Mouse (Mus musculus) liver, embryonic 11.5 days (tissue): ENCODE measurements at regions not wholly inside any gene's neighbourhood (a gene's known extent, or its start where the extent isn't known, plus 50 kb on each side); places are given as distances from the start of the nearest gene placed in this dataset.

Source experiments
- ATAC-seq: fragments of 200-750 bp; cut with Nextera tagmentation; replicated peaks from 2 replicates; pipeline ENCODE4 v1.8.0; 2017; ENCODE audit warnings: moderate number of reproducible peaks, mild to moderate bottlenecking, moderate TSS enrichment, moderate library complexity; ENCODE audit not compliant: low FRiP score
- DNase-seq: peaks from one replicate; pipeline ENCODE4 v3.0.0-alpha.2; 2017; ENCODE audit warnings: low spot score
- H3K27ac ChIP-seq: fragments of 300-500 bp; sonication (generic); 2 replicates; pipeline ENCODE4 v1.5.1; 2014; ENCODE audit warnings: mild to moderate bottlenecking, low read depth, low read length, control low read depth
- H3K27me3 ChIP-seq: fragments of 300-500 bp; sonication (generic); replicated peaks from 2 replicates; pipeline ENCODE4 v1.6.1; 2014; ENCODE audit warnings: low read length, mixed read lengths; ENCODE audit not compliant: control insufficient read depth, insufficient read depth
- H3K36me3 ChIP-seq: fragments of 300-500 bp; sonication (generic); 2 replicates; pipeline ENCODE4 v1.6.1; 2014; ENCODE audit warnings: mild to moderate bottlenecking, low read length, moderate library complexity, mixed read lengths; ENCODE audit not compliant: control insufficient read depth, insufficient read depth
- H3K4me1 ChIP-seq: fragments of 300-500 bp; sonication (generic); replicated peaks from 2 replicates; pipeline ENCODE4 v1.6.1; 2014; ENCODE audit warnings: low read length, mixed read lengths; ENCODE audit not compliant: control insufficient read depth, insufficient read depth
- H3K4me2 ChIP-seq: fragments of 300-500 bp; sonication (generic); 2 replicates; pipeline ENCODE4 v1.6.1; 2014; ENCODE audit warnings: mild to moderate bottlenecking, control low read depth, moderate library complexity
- H3K4me3 ChIP-seq: fragments of 300-500 bp; sonication (generic); 2 replicates; pipeline ENCODE4 v1.5.1; 2014; ENCODE audit warnings: low read depth, low read length, control low read depth
- H3K9ac ChIP-seq: fragments of 300-500 bp; sonication (generic); 2 replicates; pipeline ENCODE4 v1.6.1; 2014; ENCODE audit warnings: low read depth, low read length, control low read depth
- H3K9me3 ChIP-seq: fragments of 300-500 bp; sonication (generic); 2 replicates; pipeline ENCODE4 v1.6.1; 2016; ENCODE audit warnings: low read length, inconsistent platforms, mixed read lengths; ENCODE audit not compliant: control insufficient read depth
- WGBS: fragments of 180-500 bp; shearing (Covaris S2); extraction: QIAGEN DNeasy Blood & Tissue Kit; methylation state at CpG from one replicate; pipeline ENCODE4 v1.1.7; 2014; 5-methylcytosine and 5-hydroxymethylcytosine counted together

DNA sequence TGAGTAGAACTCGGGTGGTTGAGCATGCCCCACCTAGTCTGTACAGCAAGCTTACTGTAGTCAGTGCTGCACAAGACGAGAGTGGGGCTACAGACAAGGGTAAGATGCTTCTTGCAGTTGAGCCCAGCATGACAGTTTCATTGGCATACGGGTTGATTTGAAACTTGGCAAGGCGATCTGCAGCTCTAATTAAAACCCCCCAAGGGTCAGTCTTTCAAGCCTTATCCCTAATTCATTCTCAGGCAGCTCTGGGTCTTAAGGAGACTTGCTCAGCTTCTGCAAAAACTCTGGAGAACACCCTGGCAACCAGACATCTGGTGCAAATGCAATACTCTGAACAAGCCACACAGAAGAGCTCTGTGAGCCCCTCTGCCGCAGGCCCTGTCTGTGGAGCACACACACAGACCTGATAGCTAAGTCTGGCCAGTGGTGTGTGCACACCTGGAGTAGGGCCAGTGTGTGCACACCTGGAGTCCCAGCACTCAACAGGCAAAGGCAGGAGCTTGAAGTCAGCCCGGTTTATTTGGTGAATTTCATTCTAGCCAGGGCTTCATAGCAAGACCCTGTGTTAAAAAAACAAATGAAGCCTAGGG lies 50.3 kb upstream of the Kras start:
- H3K36me3 ChIP-seq: no peaks in the 10 kb centered on the region
- no peak overlapping the region for H3K4me3 ChIP-seq
- DNase-seq (no peak), ATAC-seq (no peak)
- no peaks in the 10 kb centered on the region for H3K27me3 ChIP-seq
- 59% methylated on average over 6 of the region's 6 CpGs for WGBS
- H3K9me3 ChIP-seq: no peaks in the 10 kb centered on the region
- peaks cover 9% of the 10 kb centered on the region for H3K4me1 ChIP-seq
- H3K4me2 ChIP-seq: no peak overlapping the region
- H3K27ac ChIP-seq: no peak overlapping the region
- H3K9ac ChIP-seq: no peak overlapping the region
